Mouse (Mus musculus) brain, embryonic 14.5 days (tissue): ENCODE measurements around the gene Npdc1.

Experiments used
- CTCF ChIP-seq: fragments of 200-500 bp; IDR thresholded peaks from 2 replicates; pipeline ENCODE4 v1.5.1; 2012; ENCODE audit warnings: inconsistent platforms, mild to moderate bottlenecking, moderate library complexity, borderline replicate concordance; ENCODE audit not compliant: insufficient read depth, insufficient read length; ENCODE audit errors: extremely low read depth
- POLR2A ChIP-seq: fragments of 200-500 bp; IDR thresholded peaks from 2 replicates; pipeline ENCODE4 v1.6.1; 2012; ENCODE audit warnings: mild to moderate bottlenecking, inconsistent platforms, borderline replicate concordance; ENCODE audit not compliant: poor library complexity, insufficient read depth, insufficient read length, severe bottlenecking; ENCODE audit errors: extremely low read depth

- no peak for TF ChIP-seq CTCF
- TF ChIP-seq POLR2A: no peak
Measured at GRCm38 (mm10) chr2:25450853-25451647, 51.9 kb downstream of the Npdc1 start.
